Mouse (Mus musculus): ENCODE measurements around the gene Myb. TPM values are rescaled to one million over a fixed set of nuclear protein-coding genes. Genes with fewer than 3 reads are reported as not detected.

The Myb gene
- polyA plus RNA-seq, 1 experiment from 2014 or later: 11.1 TPM

GRCm38 (mm10) chr10:21099515-21099914, 61.3 kb downstream of the Myb start:
- Histone ChIP-seq H3K9ac (replicated peaks) (no peak overlapping the region), H3K9me3 (ENCODE audit: low read length) (no peaks in the 10 kb centered on the region), H3K27me3 (ENCODE audit: insufficient read depth, low read length) (no peaks in the 10 kb centered on the region), H3K27ac (ENCODE audit: low read depth) (no peak overlapping the region), H3K4me2 (ENCODE audit: low read depth, low read length) (no peak overlapping the region), H3K36me3 (replicated peaks; ENCODE audit: insufficient read depth, low read length) (no peaks in the 10 kb centered on the region), H3K4me1 (ENCODE audit: insufficient read depth) (no peaks in the 10 kb centered on the region), H3K4me3 (ENCODE audit: low read depth, low read length) (no peak overlapping the region)
- ATAC-seq (no peak), DNase-seq (no peak)
- WGBS (ENCODE audit: insufficient replicate concordance): 78% methylated on average over 7 of the region's 7 CpGs
- TF ChIP-seq EP300 (IDR thresholded peaks at IDR 0.05; ENCODE audit: low read depth) (no peak), CTCF (IDR thresholded peaks at IDR 0.05; ENCODE audit: low read depth) (no peak)

- ATAC-seq: no peak
- H3K27me3 ChIP-seq (ENCODE audit: insufficient read depth, low read length): no peaks in the 10 kb centered on the region
- H3K4me3 ChIP-seq (ENCODE audit: low read depth, low read length): no peak overlapping the region
- no peak for TF ChIP-seq EP300 (IDR thresholded peaks at IDR 0.05; ENCODE audit: low read depth)
- no peak for TF ChIP-seq CTCF (IDR thresholded peaks at IDR 0.05; ENCODE audit: low read depth)
- 78% methylated on average over 14 of the region's 14 CpGs for WGBS (ENCODE audit: insufficient replicate concordance)
- no peak for DNase-seq
- H3K9ac ChIP-seq (replicated peaks): no peak overlapping the region
- no peak overlapping the region for H3K27ac ChIP-seq (ENCODE audit: low read depth)
- no peaks in the 10 kb centered on the region for H3K9me3 ChIP-seq (ENCODE audit: low read length)
- no peaks in the 10 kb centered on the region for H3K36me3 ChIP-seq (replicated peaks; ENCODE audit: insufficient read depth, low read length)
- peaks cover 2% of the 10 kb centered on the region; the same call in 1 of the 2 replicates for H3K4me1 ChIP-seq (ENCODE audit: insufficient read depth)
- H3K4me2 ChIP-seq (ENCODE audit: low read depth, low read length): no peak overlapping the region
Observed at GRCm38 (mm10) chr10:21095541-21095940, 65.2 kb downstream of the Myb start.

- no peaks in the 10 kb centered on the region for H3K27me3 ChIP-seq (ENCODE audit: insufficient read depth, low read length)
- 80% methylated on average over 2 of the region's 2 CpGs for WGBS (ENCODE audit: insufficient replicate concordance)
- ATAC-seq: no peak
Observed at GRCm38 (mm10) chr10:21094896-21095295, 65.9 kb downstream of the Myb start.

GRCm38 (mm10) chr10:21093301-21093700, 67.5 kb downstream of the Myb start:
- Histone ChIP-seq H3K4me1 (ENCODE audit: insufficient read depth) (peaks cover 2% of the 10 kb centered on the region; the same call in 1 of the 2 replicates), H3K4me3 (ENCODE audit: low read depth, low read length) (no peak overlapping the region), H3K9me3 (ENCODE audit: low read length) (no peaks in the 10 kb centered on the region), H3K27me3 (ENCODE audit: insufficient read depth, low read length) (no peaks in the 10 kb centered on the region), H3K9ac (replicated peaks) (no peak overlapping the region), H3K4me2 (ENCODE audit: low read depth, low read length) (no peak overlapping the region), H3K27ac (ENCODE audit: low read depth) (peak overlapping the region; percentile 77), H3K36me3 (replicated peaks; ENCODE audit: insufficient read depth, low read length) (no peaks in the 10 kb centered on the region)
- ATAC-seq (no peak), DNase-seq (no peak)
- TF ChIP-seq EP300 (IDR thresholded peaks at IDR 0.05; ENCODE audit: low read depth) (no peak), CTCF (IDR thresholded peaks at IDR 0.05; ENCODE audit: low read depth) (no peak)
- WGBS (ENCODE audit: insufficient replicate concordance): 80% methylated on average over 5 of the region's 5 CpGs

More at GRCm38 (mm10) chr10:21094896-21095295, 65.9 kb downstream of the Myb start:
- DNase-seq: no peak
- no peak overlapping the region for H3K27ac ChIP-seq (ENCODE audit: low read depth)
- H3K9ac ChIP-seq (replicated peaks): no peak overlapping the region
- no peak overlapping the region for H3K4me2 ChIP-seq (ENCODE audit: low read depth, low read length)
- no peaks in the 10 kb centered on the region for H3K36me3 ChIP-seq (replicated peaks; ENCODE audit: insufficient read depth, low read length)
- no peak for TF ChIP-seq EP300 (IDR thresholded peaks at IDR 0.05; ENCODE audit: low read depth)
- TF ChIP-seq CTCF (IDR thresholded peaks at IDR 0.05; ENCODE audit: low read depth): no peak
- H3K4me1 ChIP-seq (ENCODE audit: insufficient read depth): peaks cover 2% of the 10 kb centered on the region; the same call in 1 of the 2 replicates
- H3K9me3 ChIP-seq (ENCODE audit: low read length): no peaks in the 10 kb centered on the region
- H3K4me3 ChIP-seq (ENCODE audit: low read depth, low read length): no peak overlapping the region

GRCm38 (mm10) chr10:21092501-21093270, 68.1 kb downstream of the Myb start:
- no peak for TF ChIP-seq EP300 (IDR thresholded peaks at IDR 0.05; ENCODE audit: low read depth)
- TF ChIP-seq CTCF (IDR thresholded peaks at IDR 0.05; ENCODE audit: low read depth): no peak
- Histone ChIP-seq H3K27me3 (ENCODE audit: insufficient read depth, low read length) (no peaks in the 10 kb centered on the region), H3K4me2 (ENCODE audit: low read depth, low read length) (no peak overlapping the region), H3K36me3 (replicated peaks; ENCODE audit: insufficient read depth, low read length) (no peaks in the 10 kb centered on the region), H3K27ac (ENCODE audit: low read depth) (peak overlapping the region; percentile 77), H3K4me1 (ENCODE audit: insufficient read depth) (peaks cover 2% of the 10 kb centered on the region; the same call in 1 of the 2 replicates), H3K4me3 (ENCODE audit: low read depth, low read length) (no peak overlapping the region), H3K9ac (replicated peaks) (no peak overlapping the region), H3K9me3 (ENCODE audit: low read length) (no peaks in the 10 kb centered on the region)
- 50% methylated on average over 18 of the region's 18 CpGs for WGBS (ENCODE audit: insufficient replicate concordance)
- ATAC-seq (peak; percentile 33; the same call in 1 of the 2 replicates), DNase-seq (peak; percentile 36)

GRCm38 (mm10) chr10:21090922-21091700, 69.7 kb downstream of the Myb start:
- no peak overlapping the region for H3K9ac ChIP-seq (replicated peaks)
- peaks cover 2% of the 10 kb centered on the region; the same call in 1 of the 2 replicates for H3K4me1 ChIP-seq (ENCODE audit: insufficient read depth)
- DNase-seq: no peak
- no peak for ATAC-seq
- H3K4me3 ChIP-seq (ENCODE audit: low read depth, low read length): no peak overlapping the region
- no peaks in the 10 kb centered on the region for H3K9me3 ChIP-seq (ENCODE audit: low read length)
- WGBS (ENCODE audit: insufficient replicate concordance): 87% methylated on average over 8 of the region's 8 CpGs
- H3K27ac ChIP-seq (ENCODE audit: low read depth): peak overlapping the region; percentile 57; the same call in 1 of the 2 replicates
- H3K27me3 ChIP-seq (ENCODE audit: insufficient read depth, low read length): no peaks in the 10 kb centered on the region
- H3K36me3 ChIP-seq (replicated peaks; ENCODE audit: insufficient read depth, low read length): no peaks in the 10 kb centered on the region
- no peak overlapping the region for H3K4me2 ChIP-seq (ENCODE audit: low read depth, low read length)
- TF ChIP-seq EP300 (IDR thresholded peaks at IDR 0.05; ENCODE audit: low read depth) (no peak), CTCF (IDR thresholded peaks at IDR 0.05; ENCODE audit: low read depth) (no peak)
